Mouse (Mus musculus) ovary, postnatal 14 days (tissue): ENCODE results near the gene Lcmt1.

Experiments
- DNase-seq: peaks from one replicate; pipeline ENCODE4 v3.0.0; 2022; ENCODE audit warnings: low spot score

Gene Lcmt1

DNA sequence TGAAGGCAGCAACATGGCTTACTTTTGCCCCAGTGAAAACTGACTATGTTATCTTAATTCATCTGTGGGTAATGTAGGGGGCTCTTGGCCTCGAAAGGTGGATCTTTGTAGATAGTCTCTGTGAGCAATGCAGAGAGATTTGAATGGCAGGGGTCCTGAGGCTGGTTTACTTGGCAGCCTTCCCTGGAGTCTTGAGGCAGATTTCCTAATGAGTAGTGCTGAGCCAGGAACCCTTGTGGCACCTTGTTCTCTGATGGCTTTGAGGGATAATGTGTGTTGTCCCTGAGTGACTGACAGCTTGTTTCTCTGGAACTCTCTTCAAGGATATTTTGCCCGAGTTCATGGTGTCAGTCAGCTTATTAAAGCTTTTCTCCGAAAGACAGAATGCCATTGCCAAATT is 31.5 kb downstream of the Lcmt1 start:
- no peak for DNase-seq

- no peak for DNase-seq
Measured at GRCm38 (mm10) chr7:123404198-123404597, 34.6 kb downstream of the Lcmt1 start.

DNA sequence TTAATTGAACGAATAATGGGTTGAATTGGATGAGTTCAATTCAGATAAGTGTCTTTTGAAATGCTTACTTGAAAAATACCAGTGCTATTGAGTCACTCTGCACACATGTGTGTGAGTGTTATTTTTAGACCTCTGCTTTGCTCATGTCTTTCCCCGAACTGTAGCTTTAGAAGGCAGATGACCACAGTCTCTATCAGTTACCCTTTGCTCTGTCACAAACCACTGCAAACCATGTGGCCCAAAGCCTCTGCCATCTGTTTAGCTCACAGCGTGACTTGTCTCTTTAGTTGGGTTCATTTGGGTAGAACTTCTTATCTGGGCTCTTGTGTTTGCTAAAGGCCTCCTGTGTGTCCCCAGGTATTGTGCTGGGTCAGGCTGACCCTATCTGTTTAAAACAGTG is 36.0 kb downstream of the Lcmt1 start:
- DNase-seq: no peak

- DNase-seq: no peak
Measured at GRCm38 (mm10) chr7:123406988-123407387, 37.4 kb downstream of the Lcmt1 start.

DNA sequence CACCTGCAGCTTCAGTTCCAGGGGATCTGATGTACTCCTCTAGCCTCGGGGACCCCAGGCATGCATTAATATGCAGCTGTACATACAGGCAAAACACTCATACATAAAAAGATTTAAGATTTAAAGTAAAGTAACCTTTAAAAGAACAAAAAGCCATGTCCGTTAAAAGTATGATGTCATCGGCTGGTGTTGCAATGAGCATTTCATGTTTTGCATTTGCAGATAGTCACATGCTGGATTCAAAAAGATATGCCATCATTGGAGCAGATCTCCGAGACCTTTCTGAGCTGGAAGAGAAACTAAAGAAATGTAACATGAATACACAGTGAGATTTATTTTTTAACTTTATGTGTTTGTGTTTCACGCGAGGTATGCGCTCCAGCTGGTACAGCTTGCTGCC is 40.9 kb downstream of the Lcmt1 start:
- no peak for DNase-seq

DNA sequence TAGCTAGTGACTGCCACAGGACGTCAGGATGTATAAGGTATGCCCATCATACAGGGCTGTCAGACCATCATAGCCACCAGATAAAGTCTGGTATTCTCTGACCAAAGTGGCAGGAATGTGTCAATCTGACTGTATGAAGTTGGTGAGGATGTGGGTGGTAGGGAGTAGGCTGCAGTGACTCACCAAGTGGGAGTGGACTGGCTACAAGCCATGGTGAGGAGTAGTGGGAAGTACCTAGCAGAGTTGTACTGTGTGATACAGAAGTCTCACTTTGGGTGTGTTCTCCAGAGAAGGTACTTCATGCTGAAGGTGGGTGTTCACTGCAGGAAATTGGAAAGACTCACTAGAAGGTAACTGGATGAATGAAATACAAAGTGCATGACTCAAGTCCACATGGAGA is 41.5 kb downstream of the Lcmt1 start:
- no peak for DNase-seq

DNA sequence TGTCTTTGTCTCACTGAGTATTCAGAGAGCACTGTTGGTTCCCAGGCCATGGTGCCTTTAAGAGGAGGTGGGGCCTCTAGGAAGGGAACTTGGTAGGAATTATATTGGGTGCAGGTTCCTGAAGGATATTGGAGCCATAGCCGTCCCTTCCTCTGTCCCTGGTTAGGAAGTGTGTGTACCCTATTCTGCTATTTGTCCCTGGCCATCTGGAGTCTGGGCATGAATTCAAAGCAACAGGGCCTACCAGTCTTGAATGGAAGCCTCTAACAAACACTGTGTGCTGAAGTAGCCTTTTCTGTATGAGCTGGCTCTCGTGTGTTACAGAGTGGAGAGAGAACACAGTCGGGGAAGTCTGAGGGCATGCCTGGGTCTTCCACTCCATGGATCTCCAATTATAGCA is 42.6 kb downstream of the Lcmt1 start:
- no peak for DNase-seq

DNA sequence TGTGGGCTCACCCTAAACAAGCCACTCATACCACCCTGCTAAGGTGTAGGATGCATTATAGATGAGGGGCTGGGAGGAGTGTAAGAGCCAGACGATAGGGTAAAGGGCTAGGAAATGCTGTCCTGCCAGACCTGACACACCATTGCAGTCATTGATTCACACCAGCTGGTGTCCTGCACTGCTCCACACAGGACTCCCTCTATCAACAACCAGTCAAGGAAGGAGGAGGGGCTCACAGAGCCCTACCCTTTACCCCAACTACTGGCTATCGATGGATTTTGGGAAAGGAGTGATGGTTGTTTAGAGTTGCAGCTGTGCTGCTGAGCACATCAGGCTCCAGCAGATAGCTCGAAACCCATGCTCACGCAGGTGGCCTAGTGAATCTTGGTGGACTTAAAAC is 47.2 kb downstream of the Lcmt1 start:
- no peak for DNase-seq

DNA sequence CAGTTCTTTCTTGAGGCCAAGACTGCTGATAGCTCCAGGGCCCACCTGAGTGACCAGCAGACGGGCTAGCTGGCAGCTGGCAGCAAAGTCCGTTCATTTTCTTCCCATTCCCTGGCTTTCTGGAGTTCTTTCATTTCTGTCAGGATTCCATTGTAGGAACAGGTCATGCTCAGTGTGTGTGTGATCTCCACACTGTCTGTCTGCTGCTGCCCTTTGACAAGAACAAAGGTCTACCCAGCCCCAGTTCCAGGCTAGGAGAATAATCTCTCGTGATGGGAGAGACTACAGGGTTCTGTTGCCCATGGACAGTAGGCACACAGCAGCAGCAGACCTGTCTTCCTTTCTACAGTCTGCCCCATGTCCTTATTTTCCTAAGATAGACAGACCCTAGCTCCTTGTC is 48.1 kb downstream of the Lcmt1 start:
- no peak for DNase-seq

DNA sequence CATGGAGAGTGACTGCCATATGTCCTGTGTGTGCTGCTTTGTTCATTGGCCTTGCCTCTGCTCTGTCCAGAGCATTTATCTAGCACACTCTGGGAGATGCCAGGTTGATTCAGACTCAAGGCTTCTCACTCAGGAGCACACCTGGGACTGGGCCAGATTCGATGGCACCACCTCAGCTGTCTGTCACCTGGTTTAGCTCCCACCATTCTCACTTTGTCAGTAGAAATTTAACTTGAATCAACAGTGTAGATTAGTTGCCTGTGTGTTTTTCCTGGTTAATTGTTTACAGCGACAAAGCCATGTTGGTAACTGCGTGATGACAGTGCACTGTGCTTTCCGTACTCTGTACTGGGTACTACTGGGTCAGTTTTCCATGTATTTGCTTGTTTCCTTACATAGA is 50.4 kb downstream of the Lcmt1 start:
- no peak for DNase-seq

- DNase-seq: no peak
Measured at GRCm38 (mm10) chr7:123421958-123422357, 52.4 kb downstream of the Lcmt1 start.

DNA sequence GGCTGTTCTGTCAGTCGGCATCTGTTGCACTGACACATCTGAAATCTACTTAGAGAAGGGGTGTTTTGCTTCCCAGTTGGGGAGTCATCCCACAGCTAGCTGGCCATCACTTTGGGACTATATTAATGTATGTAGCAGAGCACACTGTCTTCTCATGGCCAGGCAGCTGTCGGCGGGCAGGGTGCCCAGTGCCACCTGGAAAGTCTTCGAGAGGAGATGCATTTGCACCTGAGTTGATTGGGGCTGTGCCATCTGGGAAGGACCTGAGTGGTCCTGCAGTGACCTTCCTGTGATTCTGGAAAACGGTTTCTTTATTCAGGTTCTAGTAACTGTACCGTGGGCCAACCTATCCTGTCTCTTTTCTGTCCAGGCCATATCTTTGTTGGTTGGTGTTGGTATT is 54.7 kb downstream of the Lcmt1 start:
- DNase-seq: no peak

GRCm38 (mm10) chr7:123425134-123425757 is 55.7 kb downstream of the Lcmt1 start:
- DNase-seq: no peak

- no peak for DNase-seq
Measured at GRCm38 (mm10) chr7:123429624-123430410, 60.2 kb downstream of the Lcmt1 start.

DNA sequence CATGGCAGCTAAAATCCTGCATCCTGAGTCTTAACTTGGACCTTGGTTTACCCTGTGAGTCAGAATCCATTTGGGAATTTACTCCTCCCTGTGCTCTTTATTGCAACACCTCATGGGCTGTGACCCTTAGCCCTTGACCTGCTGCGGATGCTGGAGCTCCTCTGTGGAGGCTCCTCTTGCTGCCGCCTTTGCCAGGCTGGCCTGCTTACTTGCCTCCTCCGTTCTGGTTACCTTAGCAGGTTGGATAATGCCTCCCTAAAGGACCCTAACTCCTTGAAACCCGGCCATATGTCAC is 60.8 kb downstream of the Lcmt1 start:
- no peak for DNase-seq

DNA sequence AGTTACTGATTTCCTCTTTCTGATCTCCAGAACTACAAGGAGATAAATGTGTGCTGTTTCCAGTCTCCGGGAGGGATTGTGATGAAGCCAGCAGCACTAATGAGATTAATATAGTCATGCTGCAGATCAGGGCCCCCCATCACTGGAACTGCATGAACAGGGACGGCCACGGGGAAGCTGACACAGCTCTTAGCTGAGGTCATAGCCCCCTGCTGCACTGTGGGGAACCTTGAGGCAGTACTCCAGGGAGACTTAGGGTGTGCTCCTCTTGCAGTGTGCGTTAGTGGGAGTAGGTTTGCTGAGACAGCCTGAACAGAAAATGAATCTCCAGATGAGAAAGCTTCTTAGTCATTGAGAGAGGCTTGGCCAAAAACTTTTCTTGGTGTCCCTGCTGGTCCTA is 61.6 kb downstream of the Lcmt1 start:
- DNase-seq: no peak

DNA sequence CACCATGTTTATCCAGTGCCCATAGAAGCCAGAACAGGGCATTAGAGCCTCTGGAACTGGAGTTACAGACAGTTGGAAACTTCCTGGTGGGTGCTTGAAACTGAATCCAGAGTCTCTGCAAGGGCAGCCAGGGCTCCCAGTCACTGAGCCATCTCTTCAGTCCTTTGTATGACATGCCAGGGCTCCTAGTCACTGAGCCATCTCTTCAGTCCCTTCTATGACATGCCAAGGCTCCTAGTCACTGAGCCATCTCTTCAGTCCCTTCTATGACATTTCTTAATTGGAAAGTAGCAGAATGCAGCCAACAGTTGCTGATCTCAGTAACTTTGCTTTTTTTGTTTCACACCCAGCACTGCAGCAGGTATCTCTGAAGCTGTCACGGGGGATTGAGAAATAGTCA is 72.5 kb downstream of the Lcmt1 start:
- DNase-seq: no peak

DNA sequence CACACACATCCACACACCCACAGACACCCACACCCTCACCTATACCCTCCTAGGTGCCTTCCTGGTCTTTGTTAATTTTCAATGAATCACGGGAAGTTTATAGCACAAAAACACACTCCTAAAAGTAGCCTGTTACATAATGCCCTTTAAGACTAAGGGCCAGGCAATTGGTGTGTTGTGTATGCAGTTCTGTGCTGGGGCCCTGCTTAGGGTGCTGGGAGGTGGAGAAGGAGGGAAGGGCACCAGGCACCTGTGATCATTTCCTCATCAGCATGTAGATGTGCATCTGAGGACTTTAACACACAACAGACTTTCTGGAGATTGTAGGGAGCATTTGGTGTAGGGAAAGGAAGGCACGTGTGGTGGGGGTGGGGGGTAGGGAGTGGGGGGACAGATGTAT is 79.2 kb downstream of the Lcmt1 start:
- DNase-seq: no peak

GRCm38 (mm10) chr7:123449676-123450075 is 80.1 kb downstream of the Lcmt1 start:
- DNase-seq: no peak

DNA sequence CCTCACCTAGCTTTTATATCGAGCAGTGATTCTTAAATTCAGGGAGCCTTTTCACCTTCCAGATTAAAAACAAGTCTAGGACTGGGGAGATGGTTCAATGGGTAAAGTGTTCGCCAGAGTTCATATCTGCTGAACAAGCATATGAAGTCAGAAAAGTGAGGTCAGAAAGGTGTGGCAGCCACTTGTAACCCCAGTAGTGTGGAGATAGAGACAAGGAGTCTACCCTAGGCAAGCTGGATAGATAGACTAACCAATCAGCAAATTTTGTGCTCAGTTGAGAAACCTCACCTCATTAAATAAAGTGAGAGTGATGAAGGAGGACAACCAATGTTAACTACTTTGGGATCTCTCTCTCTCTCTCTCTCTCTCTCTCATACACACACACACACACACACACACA is 80.9 kb downstream of the Lcmt1 start:
- DNase-seq: no peak

GRCm38 (mm10) chr7:123452551-123452950 is 83.0 kb downstream of the Lcmt1 start:
- DNase-seq: no peak

- no peak for DNase-seq
Measured at GRCm38 (mm10) chr7:123453066-123453465, 83.5 kb downstream of the Lcmt1 start.

- DNase-seq: no peak
Measured at GRCm38 (mm10) chr7:123455088-123455487, 85.5 kb downstream of the Lcmt1 start.

DNA sequence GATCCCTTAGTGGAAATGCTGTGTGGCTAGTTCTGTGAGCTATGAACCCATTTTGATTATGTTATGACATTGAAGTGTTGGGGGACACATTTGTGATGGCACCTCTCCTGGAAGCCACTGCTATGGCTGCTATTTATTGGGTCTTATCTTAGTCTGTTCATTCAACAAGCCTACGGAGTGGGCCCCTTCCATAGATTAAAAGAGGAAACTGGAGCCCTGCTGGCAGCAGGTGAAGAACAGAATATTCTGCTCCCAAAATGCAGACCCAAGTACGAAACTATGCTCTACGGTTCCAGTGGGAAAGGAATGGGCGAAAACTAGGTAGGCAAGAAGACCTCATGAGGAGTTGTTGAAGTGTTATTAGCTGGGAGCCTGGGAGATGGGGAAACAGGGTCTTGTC is 88.7 kb downstream of the Lcmt1 start:
- no peak for DNase-seq
